Mouse (Mus musculus): ENCODE results near the gene Cpa1.

- TF ChIP-seq POLR2A (IDR thresholded peaks at IDR 0.05; ENCODE audit: control insufficient read depth, extremely low read depth, insufficient read depth, low read length, poor library complexity) (no peak), CTCF (IDR thresholded peaks at IDR 0.05; ENCODE audit: borderline replicate concordance, control insufficient read depth, extremely low read depth, insufficient read depth, low read length, poor library complexity) (no peak)
Measured at GRCm38 (mm10) chr6:30645379-30645778, 6.4 kb downstream of the Cpa1 start.

Data from thymus, adult 2 months (tissue).